Mouse (Mus musculus) adrenal gland, postnatal 14 days (tissue): ENCODE measurements around the gene Rad17. TPM values are rescaled to one million over a fixed set of nuclear protein-coding genes. Genes with fewer than 3 reads are reported as not detected.
A peak's percentile ranks its signal among the peaks of the same experiment; 100 is the strongest.

Experiments used
- DNase-seq: peaks from one replicate; pipeline ENCODE4 v3.0.0; 2021; ENCODE audit warnings: mixed read lengths
- total RNA-seq: library from RNA; stranded (reverse); gene quantifications from 2 replicates; pipeline ENCODE4 v1.2.3, GENCODE M21; 2021

The Rad17 gene
- total RNA-seq, 1 experiment from 2014 or later = 20.8 TPM

DNA sequence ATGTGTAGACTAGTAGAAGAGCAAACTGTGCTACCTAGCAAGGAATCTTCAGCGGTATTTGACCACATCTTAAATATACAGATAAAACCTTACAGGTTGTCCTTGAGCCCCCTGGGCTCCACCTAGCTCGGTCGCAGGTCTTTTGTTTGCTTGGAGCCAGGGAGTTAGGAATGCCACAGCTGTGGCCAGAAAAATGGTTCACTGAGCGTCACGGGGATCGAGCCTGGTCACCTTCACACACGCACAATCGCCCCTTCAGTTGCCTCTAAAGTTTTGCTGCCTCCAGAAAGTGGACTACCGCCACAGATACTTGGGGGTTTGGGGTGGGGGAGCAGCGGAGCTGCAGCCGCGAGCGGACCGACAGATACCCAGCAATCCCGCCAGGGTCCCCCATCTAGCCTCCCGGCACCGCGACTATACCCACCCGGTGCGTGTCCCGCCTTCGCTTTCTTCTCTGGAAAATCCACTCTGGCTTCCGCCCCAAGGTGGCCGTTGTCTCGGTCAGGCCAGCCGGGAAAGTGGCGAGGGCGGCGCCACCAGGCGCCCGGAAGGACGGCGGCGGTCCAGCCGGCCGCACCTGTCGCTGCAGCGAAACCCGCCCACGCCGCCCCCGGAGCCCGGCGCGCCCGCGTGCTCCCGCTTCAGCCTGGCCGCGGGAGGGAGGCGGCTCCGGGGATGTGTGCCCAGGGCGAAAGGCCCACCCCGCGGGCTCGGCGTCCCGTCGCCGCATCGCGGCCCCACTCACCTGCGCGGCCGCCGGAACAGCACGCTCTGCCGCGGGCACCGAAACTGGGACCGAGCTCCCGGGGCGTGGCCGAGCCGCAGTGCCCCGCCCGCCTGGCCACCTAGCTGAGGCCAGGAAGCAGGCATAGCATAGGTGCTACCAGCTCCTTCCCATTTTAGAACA is 34.4 kb downstream of the Rad17 start, which contains the start of gene Marveld2:
TSS of gene Marveld2 (minus strand) at position 791 of the 907 bp plus-strand sequence.
- DNase-seq = peak; percentile 63

DNA sequence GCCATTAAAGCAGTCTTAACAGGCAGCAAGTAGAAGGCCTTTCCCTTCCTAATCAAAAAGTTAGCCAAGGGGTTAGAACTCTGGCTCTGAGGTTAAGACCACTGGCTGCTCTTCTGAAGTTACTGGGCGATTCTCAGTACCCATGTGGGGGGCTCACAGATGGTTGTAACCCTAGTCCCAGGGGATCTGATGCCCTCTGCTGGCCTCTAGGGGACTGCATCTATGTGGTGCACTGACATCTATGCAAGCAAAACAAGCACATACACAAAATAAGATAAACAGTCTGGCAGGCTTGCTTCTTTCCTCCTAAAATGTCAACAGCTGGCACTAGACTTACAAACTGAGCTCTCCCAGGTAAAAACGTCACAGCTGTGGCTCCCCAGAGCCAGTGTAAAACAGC is 37.9 kb downstream of the Rad17 start:
- DNase-seq = no peak

DNA sequence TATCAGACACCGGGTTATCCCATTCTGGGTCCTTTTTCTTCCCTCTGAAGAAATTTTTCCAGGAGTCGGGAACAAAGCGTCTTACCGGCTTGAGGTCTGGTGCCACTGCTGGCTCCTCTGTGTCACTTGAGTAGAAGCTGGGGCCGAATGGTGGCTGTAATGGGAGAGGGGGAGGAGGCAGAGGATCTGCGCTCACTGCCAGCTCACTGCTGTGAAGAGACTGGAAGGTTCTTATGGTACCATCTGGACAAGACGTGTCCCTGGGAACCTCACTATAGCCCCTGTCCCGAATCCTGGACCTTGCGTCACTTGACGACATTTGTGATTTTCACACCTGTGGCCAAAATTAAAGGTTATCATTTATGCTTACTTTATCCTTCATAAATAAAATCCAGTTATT is 38.6 kb downstream of the Rad17 start:
- no peak for DNase-seq

DNA sequence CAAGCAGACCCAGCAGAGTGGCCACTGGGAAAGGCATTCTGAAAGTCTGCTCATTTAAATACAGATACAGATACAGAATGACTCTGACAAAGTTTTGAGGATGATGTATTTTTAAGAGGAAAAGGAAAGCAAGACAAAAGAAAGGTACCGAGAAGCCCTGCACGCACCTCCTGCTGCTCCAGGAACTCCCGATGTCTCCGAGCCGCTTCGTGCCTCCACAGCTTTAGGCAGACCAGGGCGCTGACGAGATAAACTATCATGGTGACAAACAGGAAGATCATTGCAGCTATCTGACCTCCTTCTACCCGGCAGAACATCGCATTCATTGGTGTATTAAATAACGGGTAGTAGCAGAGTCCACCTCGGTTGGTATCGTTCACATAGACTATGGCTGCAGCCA is 39.6 kb downstream of the Rad17 start:
- DNase-seq = no peak

DNA sequence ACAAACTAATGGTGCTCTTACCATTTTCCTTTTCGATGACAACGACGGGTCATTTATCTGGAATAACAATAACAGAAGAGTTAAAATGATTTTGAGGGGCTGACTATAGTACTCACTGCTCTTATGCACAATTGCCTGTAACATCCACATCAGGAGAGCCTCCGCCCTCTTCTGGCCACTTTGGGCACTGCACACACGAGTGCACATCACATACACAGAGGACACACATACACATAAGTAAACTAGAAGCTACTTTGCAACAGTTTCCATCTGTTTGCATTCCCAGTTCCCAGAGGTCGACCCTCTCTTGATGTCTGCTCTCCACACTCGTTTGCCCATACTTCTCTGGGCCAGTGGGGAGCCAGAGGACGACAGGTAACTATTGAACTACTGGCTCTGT is 43.1 kb downstream of the Rad17 start:
- no peak for DNase-seq

DNA sequence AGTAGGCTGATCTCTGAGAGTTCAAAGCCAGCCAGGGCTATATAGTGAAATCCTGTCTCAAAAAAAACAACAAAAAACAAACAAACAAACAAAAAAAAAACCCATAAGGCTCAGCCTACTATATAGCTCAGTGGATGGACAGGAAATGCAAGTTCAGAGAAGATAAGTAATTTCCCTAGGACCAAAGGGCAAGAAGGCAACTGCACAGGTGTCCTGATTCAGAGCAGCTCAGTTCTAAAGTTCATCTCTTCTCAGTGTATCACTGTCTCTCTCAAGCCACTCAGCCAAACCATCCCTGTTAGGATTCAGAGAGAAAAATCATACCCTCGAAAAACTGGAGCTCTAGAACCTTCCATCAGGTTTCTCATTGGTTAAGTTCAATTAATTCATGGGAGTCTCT is 45.0 kb downstream of the Rad17 start:
- no peak for DNase-seq

DNA sequence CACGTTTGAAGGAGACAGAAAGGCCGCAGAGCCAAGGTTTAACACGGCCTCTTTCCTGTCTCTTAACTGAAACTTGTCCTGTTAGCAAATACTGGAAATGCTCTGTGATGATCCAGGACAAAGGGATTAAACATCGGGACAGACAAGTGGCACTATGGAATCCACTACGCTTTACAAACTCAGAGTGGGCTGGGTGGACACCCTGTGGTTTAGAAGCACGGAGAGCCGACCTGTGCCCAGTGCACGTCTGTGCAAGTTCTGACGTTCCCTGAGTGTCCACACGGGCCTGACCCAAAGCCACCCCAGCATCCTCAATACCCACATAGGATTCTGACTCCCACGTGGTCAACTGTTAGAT is 47.1 kb downstream of the Rad17 start:
- no peak for DNase-seq

DNA sequence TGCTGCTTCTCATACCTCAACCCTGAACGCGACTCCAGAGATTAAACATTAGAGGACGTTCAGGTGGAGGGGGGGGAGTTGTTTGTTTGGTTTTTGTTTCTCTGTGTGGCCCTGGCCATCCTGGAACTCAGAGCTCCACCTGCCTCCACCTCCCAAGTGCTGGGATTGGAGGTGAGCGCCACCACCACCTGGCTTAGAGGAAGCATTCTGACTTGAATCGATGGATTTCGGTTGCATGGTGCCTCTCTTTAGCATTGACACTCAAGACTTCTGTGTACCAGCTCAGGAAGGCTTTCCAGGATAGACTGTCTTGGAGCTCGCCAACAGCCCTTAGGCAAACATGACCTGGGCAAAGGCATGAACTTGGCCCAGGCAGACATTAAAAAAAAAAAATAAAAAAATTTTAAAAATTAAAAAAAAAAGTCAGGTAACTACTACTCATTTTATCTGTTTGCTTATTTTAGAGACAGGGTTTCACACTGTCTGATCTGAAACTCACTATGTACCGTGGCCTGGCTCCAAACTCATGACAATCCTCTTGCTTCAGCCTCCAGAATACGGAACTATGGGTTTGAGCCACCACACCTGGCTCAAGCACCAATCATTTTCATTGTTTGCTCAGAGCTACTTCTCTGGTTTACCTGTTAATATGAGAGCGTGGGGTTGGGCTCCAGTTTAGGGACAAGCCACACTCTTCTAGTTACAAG is 47.7 kb downstream of the Rad17 start:
- no peak for DNase-seq

DNA sequence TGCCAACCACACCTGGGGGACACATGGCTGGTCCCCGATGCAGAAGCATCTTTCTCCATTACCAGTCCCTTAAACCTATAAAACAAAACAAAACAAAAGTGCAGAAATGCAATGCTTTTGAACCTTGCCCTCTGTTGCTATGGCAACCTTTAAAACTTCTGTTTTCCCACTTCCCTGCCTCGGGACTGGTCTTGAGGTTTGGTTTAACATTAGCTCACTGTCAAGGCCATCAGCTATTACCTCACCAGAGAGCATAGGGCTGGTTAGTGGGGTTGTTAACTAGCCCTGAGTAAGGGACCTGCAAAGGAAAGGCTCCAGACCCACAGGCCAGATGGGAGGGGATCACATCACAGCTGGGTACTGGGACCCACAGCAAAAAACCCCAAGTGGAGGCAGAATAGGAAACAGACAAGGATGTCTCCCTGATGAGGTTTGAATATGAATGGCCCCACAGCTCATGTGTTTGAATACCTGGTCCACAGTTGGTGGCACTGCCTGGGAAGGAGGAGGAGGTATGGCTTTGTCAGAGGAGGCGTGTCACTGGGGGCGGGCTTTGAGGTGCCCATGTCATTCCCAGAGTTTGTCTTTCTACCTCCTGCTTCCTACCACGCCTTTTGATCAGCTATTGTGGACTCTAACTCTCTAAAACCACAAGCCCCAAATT is 48.5 kb downstream of the Rad17 start:
- DNase-seq = no peak

DNA sequence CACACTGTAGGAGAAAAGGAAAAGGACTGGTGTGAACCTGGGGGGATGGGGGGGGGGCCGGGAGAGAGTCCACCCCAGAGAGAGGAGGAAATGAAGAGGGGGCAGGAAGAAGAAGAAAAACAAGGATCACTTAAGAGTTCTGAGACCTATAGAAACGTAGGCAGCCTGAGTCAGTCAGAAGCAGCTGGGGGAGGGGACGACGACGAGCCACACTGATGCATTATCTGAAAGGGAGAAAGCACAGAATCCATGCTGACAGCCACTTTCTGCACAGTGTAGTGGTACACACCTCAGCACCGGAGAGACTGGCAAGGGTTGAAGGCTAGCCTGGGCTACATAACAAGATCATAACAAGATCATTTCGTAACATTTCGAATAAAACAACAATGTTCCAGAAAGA is 49.8 kb downstream of the Rad17 start:
- no peak for DNase-seq

DNA sequence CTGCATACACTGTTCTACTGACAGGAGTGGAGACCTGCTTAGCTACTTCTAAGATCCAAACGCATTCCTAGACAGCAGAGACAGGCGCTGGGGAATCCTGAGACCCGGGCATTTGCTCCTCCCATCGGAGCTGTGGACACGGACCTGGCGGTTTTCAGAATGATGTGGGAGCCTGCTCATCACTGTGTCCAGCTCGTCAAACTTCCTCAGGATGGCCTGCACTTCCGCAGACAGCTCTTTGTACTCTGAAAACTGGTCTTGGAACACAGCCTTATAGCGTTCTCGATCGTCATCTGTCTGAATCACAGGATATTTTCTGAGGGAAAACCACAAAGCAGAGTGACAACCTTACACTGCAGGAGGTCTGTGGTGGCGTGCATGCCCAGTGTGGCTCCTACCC is 50.5 kb downstream of the Rad17 start:
- DNase-seq = no peak

DNA sequence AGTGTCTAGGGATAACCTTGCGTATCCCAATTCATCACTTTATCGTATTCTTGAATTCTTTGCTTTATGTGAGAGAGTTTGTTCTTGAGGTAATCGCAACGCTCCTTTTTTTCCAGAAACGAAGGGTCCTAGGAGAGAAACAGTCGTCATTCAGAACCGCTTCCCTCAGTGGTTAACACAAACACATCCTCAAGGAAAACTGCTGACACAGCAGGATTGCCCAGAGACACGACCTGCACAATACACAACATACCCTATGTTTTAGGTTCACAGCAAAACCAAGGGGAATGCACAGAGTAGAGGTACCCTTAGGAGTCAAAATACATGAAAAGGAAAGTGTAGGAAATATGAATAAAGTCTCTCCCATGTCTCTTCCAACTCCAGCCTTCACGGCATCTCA is 53.6 kb downstream of the Rad17 start:
- no peak for DNase-seq

DNA sequence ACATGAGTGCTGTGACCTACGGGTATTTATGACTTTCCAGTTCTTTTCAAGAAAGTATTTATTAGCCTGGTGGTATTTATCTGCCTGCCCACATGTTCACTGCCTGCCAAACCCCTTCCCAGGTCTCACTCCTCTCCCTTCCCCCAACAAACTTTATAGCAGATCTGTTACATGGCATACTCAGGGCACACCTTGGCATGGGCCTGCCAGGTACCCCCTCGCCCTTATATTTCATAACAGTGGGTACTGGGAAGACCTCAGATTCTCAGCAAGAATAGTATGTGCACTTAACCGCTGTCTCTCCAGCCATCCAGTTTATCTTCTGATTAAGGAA is 55.3 kb downstream of the Rad17 start:
- no peak for DNase-seq

DNA sequence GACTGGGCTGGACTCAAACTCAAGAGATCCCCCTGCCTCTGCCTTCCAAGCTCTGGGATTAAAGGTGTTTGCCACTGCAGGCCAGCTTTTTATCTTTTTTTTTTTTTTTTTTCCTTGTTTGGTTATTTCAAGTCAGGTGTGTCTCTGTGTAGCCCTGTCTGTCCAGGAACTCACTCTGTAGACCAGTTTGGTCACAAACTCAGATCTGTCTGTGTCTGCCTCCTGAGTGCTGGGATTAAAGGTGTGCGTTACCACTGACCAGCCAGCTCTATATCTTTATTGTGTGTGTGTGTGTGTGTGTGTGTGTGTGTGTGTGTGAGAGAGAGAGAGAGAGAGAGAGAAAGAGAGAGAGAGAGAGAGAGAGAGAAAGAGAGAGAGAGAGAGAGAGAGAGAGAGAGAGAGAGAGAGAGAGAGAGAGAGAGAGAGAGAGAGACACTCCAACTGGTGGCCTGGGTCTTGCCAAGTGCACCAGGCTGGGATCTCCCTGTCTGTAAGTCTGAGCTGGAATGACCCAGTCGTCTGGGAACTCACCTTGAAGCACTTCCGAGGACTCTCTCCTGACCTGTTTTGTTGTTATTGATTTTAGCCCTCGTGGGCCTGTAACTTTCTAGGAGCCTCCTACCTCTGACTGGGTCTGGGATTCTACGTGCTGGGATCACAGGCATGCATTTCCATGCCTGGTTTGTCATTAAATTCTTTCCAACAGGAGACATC is 55.9 kb downstream of the Rad17 start:
- no peak for DNase-seq

DNA sequence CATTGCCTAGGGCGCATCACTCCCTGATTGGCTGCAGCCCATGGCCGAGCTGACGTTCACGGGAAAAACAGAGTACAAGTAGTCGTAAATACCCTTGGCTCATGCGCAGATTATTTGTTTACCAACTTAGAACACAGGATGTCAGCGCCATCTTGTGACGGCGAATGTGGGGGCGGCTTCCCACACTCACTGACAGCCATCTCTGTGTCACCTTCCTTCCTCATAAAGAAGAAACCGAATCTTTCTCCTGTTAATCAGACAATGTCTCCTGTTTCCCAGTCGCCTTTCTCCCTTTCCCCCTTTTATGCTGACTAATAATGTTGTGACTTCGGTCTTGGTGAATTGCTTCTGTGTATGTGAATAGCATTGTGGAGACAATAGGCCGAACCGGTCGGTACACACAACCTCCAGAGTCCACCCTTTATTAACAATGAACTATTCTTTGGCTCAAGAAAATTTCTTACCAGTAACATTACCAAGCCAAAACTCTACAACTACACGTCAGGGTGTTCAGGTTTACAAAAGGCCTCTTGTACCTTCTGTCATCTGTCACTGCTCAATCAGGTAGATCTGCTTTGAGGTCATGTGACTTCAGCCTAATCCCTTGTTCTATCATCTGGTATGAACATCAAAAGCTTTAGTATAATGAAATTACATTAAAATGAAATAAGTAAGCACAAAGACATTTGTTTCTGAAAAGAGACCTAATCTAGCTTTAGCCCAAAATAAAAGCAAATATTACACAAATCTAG is 56.6 kb downstream of the Rad17 start:
- DNase-seq = peak; percentile 37

DNA sequence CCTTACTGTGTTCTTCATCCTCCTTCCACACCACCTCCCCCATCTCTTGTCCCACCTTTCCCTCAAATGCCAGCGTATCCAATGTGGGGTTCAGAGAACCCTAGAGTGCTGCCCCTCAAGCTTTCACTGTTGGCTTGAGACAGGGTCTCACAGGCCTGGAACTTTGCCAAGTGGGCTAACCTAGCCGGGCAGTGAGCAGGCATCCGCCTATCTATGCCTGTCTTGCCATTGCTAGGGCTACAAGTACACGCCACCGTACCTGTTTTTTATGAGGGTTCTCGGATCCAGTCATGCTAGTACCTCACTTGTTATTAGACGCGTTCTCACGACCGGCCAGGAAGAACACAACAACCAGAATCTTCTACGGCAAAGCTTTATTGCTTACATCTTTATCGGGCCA is 62.2 kb downstream of the Rad17 start:
- DNase-seq = no peak

DNA sequence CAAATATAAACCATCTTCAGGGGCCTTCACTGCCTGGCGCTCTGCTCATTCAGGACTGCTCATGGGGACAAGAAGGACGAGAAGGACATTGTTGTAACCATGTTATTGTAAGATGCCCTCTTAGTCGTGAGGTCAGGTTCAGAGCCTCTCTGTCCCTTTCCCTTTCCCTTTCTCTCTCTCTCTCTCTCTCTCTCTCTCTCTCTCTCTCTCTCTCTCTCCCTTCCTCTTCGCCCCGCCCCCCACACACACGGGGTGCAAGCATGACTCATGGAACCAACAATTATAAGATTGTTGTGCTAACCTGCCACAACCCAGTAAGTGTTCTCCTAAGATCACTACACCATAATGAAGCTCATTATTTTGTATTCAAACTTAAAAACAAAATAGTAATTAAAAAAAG is 68.7 kb downstream of the Rad17 start:
- peak; percentile 14 for DNase-seq

DNA sequence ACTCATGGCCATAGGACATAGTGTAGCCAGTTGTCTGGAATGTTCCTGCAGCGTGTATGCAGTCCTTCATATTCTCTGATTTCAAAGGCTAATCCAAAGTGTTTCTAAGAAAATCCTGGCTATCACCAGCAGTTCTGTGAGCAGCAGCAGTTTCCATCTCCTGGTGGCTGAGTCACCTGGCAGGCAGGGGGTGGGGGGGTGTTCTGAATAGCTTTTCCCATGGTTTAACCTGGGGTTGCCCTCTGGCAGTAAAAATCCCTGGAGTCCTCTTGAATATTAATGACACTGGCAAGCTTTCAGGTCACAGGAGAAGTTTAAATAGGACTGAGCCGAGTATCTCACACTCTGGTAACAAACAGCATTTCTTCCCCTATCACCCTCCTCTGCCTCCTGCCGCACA is 69.2 kb downstream of the Rad17 start:
- peak; percentile 57 for DNase-seq

DNA sequence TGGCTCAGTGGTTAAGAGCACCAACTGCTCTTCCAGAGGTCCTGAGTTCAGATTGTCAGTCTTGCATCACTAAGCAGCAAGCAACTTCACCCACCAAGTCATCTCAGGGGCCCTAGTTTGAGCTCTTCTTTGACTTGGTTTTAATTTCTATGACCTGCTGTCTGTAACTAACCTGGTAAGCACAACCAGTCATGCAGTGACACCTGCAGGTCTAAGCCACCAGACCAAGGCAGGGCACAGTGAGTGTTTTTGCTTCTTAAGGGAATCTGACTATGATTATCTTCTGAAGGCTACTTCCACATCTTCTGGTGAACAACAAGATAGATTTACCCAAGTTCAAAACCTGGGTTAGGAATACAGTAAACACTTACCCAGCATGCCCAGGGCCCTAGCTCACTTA is 70.9 kb downstream of the Rad17 start:
- DNase-seq = no peak

DNA sequence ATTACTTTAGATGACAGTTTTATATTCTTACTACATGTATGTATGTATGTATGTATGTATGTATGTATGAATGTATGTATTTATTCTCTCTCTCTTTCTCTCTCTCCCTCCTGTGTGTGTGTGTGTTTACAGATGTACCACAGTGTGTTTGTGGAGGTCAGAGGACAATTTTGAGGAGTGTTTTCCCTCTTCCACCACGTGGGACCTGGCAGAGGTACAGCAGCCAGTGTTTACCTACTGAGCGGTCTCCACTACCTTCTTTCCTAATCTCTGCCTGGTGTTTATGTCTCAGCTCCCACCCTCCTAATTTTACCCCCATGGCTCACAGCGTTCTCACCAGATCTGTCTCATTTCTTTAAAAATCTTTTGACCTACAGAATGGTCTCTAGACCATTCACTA is 71.6 kb downstream of the Rad17 start:
- no peak for DNase-seq

DNA sequence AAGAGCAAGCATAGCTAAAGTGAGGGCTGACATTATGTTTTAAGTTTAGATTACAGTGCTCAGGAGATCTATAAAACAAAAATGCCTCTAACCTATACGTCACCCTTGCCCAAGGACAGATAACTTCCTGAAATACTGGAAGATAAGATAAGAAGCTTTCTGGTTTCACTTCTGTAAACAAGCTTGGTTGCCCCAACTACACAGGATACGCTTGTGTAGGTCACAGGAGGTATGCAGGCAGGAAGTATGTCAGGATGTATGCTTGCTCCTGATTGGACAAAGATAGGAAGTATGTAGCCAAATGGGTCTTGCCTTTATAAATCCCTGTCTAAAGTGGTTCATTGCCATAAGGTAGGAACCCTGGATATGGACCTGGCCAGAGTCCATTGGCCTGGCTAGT is 74.9 kb downstream of the Rad17 start:
- DNase-seq = no peak

DNA sequence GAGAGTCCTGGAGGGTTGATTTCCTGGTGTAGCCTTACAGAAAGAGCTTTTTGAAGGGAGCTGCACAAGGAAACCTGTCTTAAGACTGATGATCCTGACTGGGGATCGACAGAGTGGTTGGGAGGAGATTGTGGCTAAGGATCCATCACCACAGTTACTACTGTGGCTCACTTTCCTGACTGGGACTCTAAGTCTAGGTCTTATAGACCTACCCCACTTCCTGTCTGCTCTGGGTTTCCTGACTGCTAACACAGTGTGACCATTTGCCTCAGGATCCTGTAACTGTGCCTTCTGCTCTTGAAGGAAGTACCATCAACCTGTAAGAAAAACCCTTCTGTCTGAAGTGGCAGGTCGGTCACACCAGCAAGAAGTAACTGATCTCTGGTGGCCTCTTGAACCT is 80.1 kb downstream of the Rad17 start:
- no peak for DNase-seq
